Mouse (Mus musculus) cerebellum, postnatal 25 days (tissue): ENCODE measurements at regions not wholly inside any gene's neighbourhood (a gene's known extent, or its start where the extent isn't known, plus 50 kb on each side); places are given as distances from the start of the nearest gene placed in this dataset.

Experiments
- DNase-seq, 2 experiments: peaks; one replicate each; pipeline ENCODE4 v3.0.0; 2021; ENCODE audit warnings: mixed read lengths in 2 of 2

- DNase-seq = no peak
Measured at GRCm38 (mm10) chr8:24284966-24285365, 440.7 kb downstream of the Adam3 start.

GRCm38 (mm10) chr8:24283901-24284405 lies 441.7 kb downstream of the Adam3 start:
- peak in 1 of 2 experiments; percentile 8 for DNase-seq

GRCm38 (mm10) chr8:24280296-24280695 lies 445.4 kb downstream of the Adam3 start:
- DNase-seq = no peak

- no peak for DNase-seq
Measured at GRCm38 (mm10) chr8:24278391-24278790, 447.3 kb downstream of the Adam3 start.

GRCm38 (mm10) chr8:24261359-24261758 lies 464.3 kb downstream of the Adam3 start:
- no peak for DNase-seq

- no peak for DNase-seq
Measured at GRCm38 (mm10) chr8:24258622-24259021, 467.0 kb downstream of the Adam3 start.

- DNase-seq = no peak
Measured at GRCm38 (mm10) chr8:24242211-24242610, 483.4 kb downstream of the Adam3 start.

GRCm38 (mm10) chr8:24240211-24240983 lies 485.3 kb downstream of the Adam3 start:
- no peak for DNase-seq

GRCm38 (mm10) chr8:24234981-24235380 lies 490.7 kb downstream of the Adam3 start:
- peak in 1 of 2 experiments; percentile 25 for DNase-seq

- peak; percentile 37 to 58 for DNase-seq
Measured at GRCm38 (mm10) chr8:24228148-24228547, 497.5 kb downstream of the Adam3 start.

- no peak for DNase-seq
Measured at GRCm38 (mm10) chr8:24227331-24228072, 498.1 kb downstream of the Adam3 start.

GRCm38 (mm10) chr8:24220222-24220621 lies 505.4 kb downstream of the Adam3 start:
- no peak for DNase-seq

GRCm38 (mm10) chr8:24216655-24217054 lies 509.0 kb downstream of the Adam3 start:
- no peak for DNase-seq

GRCm38 (mm10) chr8:24215510-24216138 lies 510.0 kb downstream of the Adam3 start:
- no peak for DNase-seq

GRCm38 (mm10) chr8:24214315-24214714 lies 511.3 kb downstream of the Adam3 start:
- no peak for DNase-seq

- peak; percentile 12 to 29 for DNase-seq
Measured at GRCm38 (mm10) chr8:24212216-24213200, 513.1 kb downstream of the Adam3 start.

- DNase-seq = no peak
Measured at GRCm38 (mm10) chr8:24211091-24211490, 514.6 kb downstream of the Adam3 start.
